Mouse (Mus musculus) intestine, embryonic 14.5 days (tissue): ENCODE results near the gene Olfr876. TPM values are rescaled to one million over a fixed set of nuclear protein-coding genes. Genes with fewer than 3 reads are reported as not detected.

Experiments
- polyA plus RNA-seq: library from polyadenylated mRNA; unstranded; fragments of >200 nt; fragmentation: Nextera tagmentation; extraction: Ambion mirVana; gene quantifications from 2 replicates; pipeline ENCODE4 v1.2.1, GENCODE M21; 2014

The Olfr876 gene
- polyA plus RNA-seq, 1 experiment from 2014 or later = not detected

Other genes with a start within 250 kb of the Olfr876 start
- 12.2 and 13.0 TPM in 2 replicates for gene Siae, start 247.3 kb upstream of the Olfr876 start, polyA plus RNA-seq
- 4.7 and 4.8 TPM in 2 replicates for gene Spa17, start 189.3 kb upstream of the Olfr876 start, polyA plus RNA-seq
- 166 and 169 TPM in 2 replicates for gene Tbrg1, start 145.7 kb upstream of the Olfr876 start, polyA plus RNA-seq
- gene Panx3, start 133.8 kb upstream of the Olfr876 start, polyA plus RNA-seq = not detected in 2 replicates
- not detected in 2 replicates for gene Olfr160, start 86.8 kb upstream of the Olfr876 start, polyA plus RNA-seq
- not detected in 2 replicates for gene Olfr874, start 57.9 kb upstream of the Olfr876 start, polyA plus RNA-seq
- gene Olfr875, start 31.2 kb upstream of the Olfr876 start, polyA plus RNA-seq = not detected in 2 replicates
- not detected in 2 replicates for gene Olfr877, start 51.2 kb downstream of the Olfr876 start, polyA plus RNA-seq
- gene Olfr145, start 93.7 kb downstream of the Olfr876 start, polyA plus RNA-seq = not detected in 2 replicates
- not detected in 2 replicates for gene Olfr878, start 114.8 kb downstream of the Olfr876 start, polyA plus RNA-seq
- gene Olfr881, start 188.8 kb downstream of the Olfr876 start, polyA plus RNA-seq = not detected in 2 replicates
- gene Olfr883, start 222.8 kb downstream of the Olfr876 start, polyA plus RNA-seq = not detected in 2 replicates
- not detected in 2 replicates for gene Olfr884, start 243.5 kb downstream of the Olfr876 start, polyA plus RNA-seq